Mouse (Mus musculus) ES-E14 (cell line): ENCODE measurements around the gene Sh3pxd2a. TPM values are rescaled to one million over a fixed set of nuclear protein-coding genes. Genes with fewer than 3 reads are reported as not detected.

Source experiments
- DNase-seq: peaks from one replicate; pipeline ENCODE4 v3.0.0-alpha.2; 2013; ENCODE audit warnings: low read depth, low spot score
- H3K27ac ChIP-seq: 2 replicates; pipeline ENCODE4 v1.5.1; 2012; ENCODE audit warnings: low read depth, mild to moderate bottlenecking, low read length, moderate library complexity, mixed read lengths; ENCODE audit not compliant: poor library complexity, insufficient read depth, severe bottlenecking
- H3K36me3 ChIP-seq: 2 replicates; pipeline ENCODE4 v1.6.1; 2012; ENCODE audit warnings: mild to moderate bottlenecking, low read length, moderate library complexity, mixed read lengths; ENCODE audit not compliant: control insufficient read depth, poor library complexity, insufficient read depth, severe bottlenecking
- H3K4me1 ChIP-seq, 2 experiments: fragments of 150-350 bp in 1 of 2; sonication (generic) in 1 of 2; 2 replicates each; pipeline ENCODE4 v1.6.1; 2012; ENCODE audit warnings: low read length in 2 of 2, mild to moderate bottlenecking in 1 of 2, mixed read lengths in 1 of 2; ENCODE audit not compliant: control insufficient read depth in 2 of 2, insufficient read depth in 2 of 2, poor library complexity in 1 of 2
- H3K4me3 ChIP-seq, 2 experiments: fragments of 150-350 bp in 1 of 2; sonication (generic) in 1 of 2; 2 replicates each; pipeline ENCODE4 v1.5.1; 2012; ENCODE audit warnings: low read length in 2 of 2, low read depth in 1 of 2, mild to moderate bottlenecking in 1 of 2, mixed read lengths in 1 of 2; ENCODE audit not compliant: insufficient read depth in 1 of 2, poor library complexity in 1 of 2, severe bottlenecking in 1 of 2
- H3K9ac ChIP-seq: 2 replicates; pipeline ENCODE4 v1.6.1; 2012; ENCODE audit warnings: low read depth, mild to moderate bottlenecking, low read length, mixed read lengths; ENCODE audit not compliant: poor library complexity, insufficient read depth, severe bottlenecking
- H3K9me3 ChIP-seq: fragments of 150-350 bp; sonication (generic); 2 replicates; pipeline ENCODE4 v1.6.1; 2012; ENCODE audit warnings: low read depth, mild to moderate bottlenecking, low read length; ENCODE audit not compliant: control insufficient read depth, insufficient read depth
- CHD2 ChIP-seq: IDR thresholded peaks from 2 replicates; pipeline ENCODE4 v1.6.1; 2014; ENCODE audit warnings: mild to moderate bottlenecking, low read depth, low read length, inconsistent platforms
- HCFC1 ChIP-seq: IDR thresholded peaks from 2 replicates; pipeline ENCODE4 v1.6.1; 2012; ENCODE audit warnings: low read length, inconsistent platforms, borderline replicate concordance; ENCODE audit not compliant: insufficient read depth
- MAFK ChIP-seq: IDR thresholded peaks from 2 replicates; pipeline ENCODE4 v1.6.1; 2014; ENCODE audit warnings: mild to moderate bottlenecking, low read depth, low read length, inconsistent platforms; ENCODE audit not compliant: insufficient read depth
- ZC3H11A ChIP-seq: IDR thresholded peaks from 2 replicates; pipeline ENCODE4 v1.6.1; 2012; ENCODE audit warnings: low read depth, mild to moderate bottlenecking, inconsistent platforms, low read length, borderline replicate concordance
- ZNF384 ChIP-seq: IDR thresholded peaks from 2 replicates; pipeline ENCODE4 v1.6.1; 2012; ENCODE audit warnings: low read depth, low read length, inconsistent platforms
- in situ Hi-C, 2 experiments: fragments of 600-800 bp; cut with MboI; formaldehyde crosslinking; loops; one replicate each; pipeline ENCODE4 v1.15.1; 2025; ENCODE audit warnings: low sequenced_read_pairs in 2 of 2, inconsistent platforms in 1 of 2; ENCODE audit not compliant: unreplicated experiment in 2 of 2
- total RNA-seq: library from RNA; depleted of rRNA; stranded (reverse); fragments of 300-350 nt; gene quantifications from 2 replicates; pipeline ENCODE4 v1.2.3, GENCODE M21; 2012

Gene Sh3pxd2a
- total RNA-seq, 1 experiment, result 13.0 TPM

- Histone ChIP-seq H3K9me3 (no peaks in the 10 kb centered on the region), H3K36me3 (peaks cover 2% of the 10 kb centered on the region; the same call in 1 of the 2 replicates), H3K9ac (no peak overlapping the region), H3K4me1 (no peaks in the 10 kb centered on the region), H3K4me3 (no peak overlapping the region), H3K27ac (no peak overlapping the region)
- in situ Hi-C loops, result loop anchor here (5.0 to 25.0 kb wide), 2 partner anchors 233 to 312 kb away; no protein-coding TSS in a partner anchor
- TF ChIP-seq MAFK (no peak), HCFC1 (no peak), CHD2 (no peak), ZNF384 (no peak), ZC3H11A (no peak)
- DNase-seq, result no peak
Observed at GRCm38 (mm10) chr19:47500389-47501011, 36.3 kb upstream of the Sh3pxd2a start.

- DNase-seq, result no peak
- Histone ChIP-seq H3K4me1 (no peaks in the 10 kb centered on the region), H3K36me3 (no peaks in the 10 kb centered on the region; the same call in 1 of the 2 replicates), H3K27ac (no peak overlapping the region), H3K9ac (no peak overlapping the region), H3K4me3 (no peak overlapping the region), H3K9me3 (no peaks in the 10 kb centered on the region)
- TF ChIP-seq CHD2 (no peak), ZNF384 (no peak), HCFC1 (no peak), MAFK (no peak)
- in situ Hi-C loops, result loop anchor here (5.0 to 25.0 kb wide), 2 partner anchors 233 to 312 kb away; no protein-coding TSS in a partner anchor
Observed at GRCm38 (mm10) chr19:47499841-47500240, 35.6 kb upstream of the Sh3pxd2a start.

- no peaks in the 10 kb centered on the region; the same call in 1 of the 2 replicates for H3K36me3 ChIP-seq
- no peaks in the 10 kb centered on the region for H3K9me3 ChIP-seq
- in situ Hi-C loops, result no loop called here
- no peak overlapping the region for H3K27ac ChIP-seq
- TF ChIP-seq MAFK (no peak), ZNF384 (no peak), CHD2 (no peak), HCFC1 (no peak), ZC3H11A (no peak)
- DNase-seq, result no peak
- H3K4me3 ChIP-seq, result no peak overlapping the region
- no peak overlapping the region for H3K9ac ChIP-seq
- peaks cover under 1 to 1% of the 10 kb centered on the region in 2 experiments; a peak in 2 of 4 replicates for H3K4me1 ChIP-seq
Observed at GRCm38 (mm10) chr19:47498942-47499341, 34.7 kb upstream of the Sh3pxd2a start.

GRCm38 (mm10) chr19:47497736-47498135 is 33.5 kb upstream of the Sh3pxd2a start:
- no peak overlapping the region for H3K9ac ChIP-seq
- in situ Hi-C loops, result no loop called here
- H3K9me3 ChIP-seq, result no peaks in the 10 kb centered on the region
- DNase-seq, result no peak
- H3K4me1 ChIP-seq, result peaks cover 4 to 12% of the 10 kb centered on the region in 2 experiments
- TF ChIP-seq CHD2 (no peak), HCFC1 (no peak), ZC3H11A (no peak), MAFK (no peak), ZNF384 (no peak)
- no peak overlapping the region for H3K27ac ChIP-seq
- H3K4me3 ChIP-seq, result no peak overlapping the region
- H3K36me3 ChIP-seq, result no peaks in the 10 kb centered on the region; the same call in 1 of the 2 replicates

GRCm38 (mm10) chr19:47497313-47497712 is 33.1 kb upstream of the Sh3pxd2a start:
- Histone ChIP-seq H3K4me3 (no peak overlapping the region), H3K27ac (no peak overlapping the region), H3K36me3 (no peaks in the 10 kb centered on the region; the same call in 1 of the 2 replicates), H3K9me3 (no peaks in the 10 kb centered on the region), H3K9ac (no peak overlapping the region), H3K4me1 (peaks cover 6 to 13% of the 10 kb centered on the region in 2 experiments)
- no peak for DNase-seq
- in situ Hi-C loops, result no loop called here
- TF ChIP-seq HCFC1 (no peak), ZC3H11A (no peak)
